ENCODE assay signal across 8 mouse cellular contexts in genomic region chr5:116409689-116410590, GRCm38 (mm10). TPM values are rescaled to one million over a fixed set of nuclear protein-coding genes. Genes with fewer than 3 reads are reported as not detected.
DNase-seq lines count a peak whose midpoint lies in the region; ATAC-seq and TF ChIP-seq lines count a peak whose summit lies in the region.

No protein-coding gene starts in this region.

- ATAC-seq in heart, embryonic 12.5 days (ENCODE audit: insufficient number of reproducible peaks, low FRiP score): peak; percentile 49; the same call in 1 of the 2 replicates
- ATAC-seq in embryonic facial prominence, embryonic 11.5 days (replicated peaks; ENCODE audit: insufficient number of reproducible peaks, low FRiP score, low TSS enrichment, low read depth): no peak
- ATAC-seq in limb, embryonic 14.5 days (ENCODE audit: low FRiP score, low read depth): no peak
- no peak for ATAC-seq in frontal cortex, adult (ENCODE audit: low TSS enrichment)

- H3K4me2 ChIP-seq in heart, embryonic 12.5 days: peak overlapping the region; percentile 43
- H3K4me2 ChIP-seq in embryonic facial prominence, embryonic 11.5 days (ENCODE audit: low read depth, low read length): no peak overlapping the region
- H3K4me2 ChIP-seq in limb, embryonic 14.5 days (replicated peaks; ENCODE audit: low read depth, low read length, severe bottlenecking): no peak overlapping the region

- DNase-seq in heart, adult 8-10 months (ENCODE audit: low spot score): no peak
- peak; percentile 32 for DNase-seq in embryonic facial prominence, embryonic 11.5 days (ENCODE audit: low spot score)
- DNase-seq in limb, embryonic 14.5 days (ENCODE audit: low spot score): peak; percentile 49
- DNase-seq in thymus, adult 2 months: no peak
- DNase-seq in thymus, postnatal 25 days: no peak

- H3K4me3 ChIP-seq in heart, embryonic 12.5 days: no peak overlapping the region
- peak overlapping the region; percentile 58 for H3K4me3 ChIP-seq in E14TG2a.4 (replicated peaks; ENCODE audit: low read length)
- H3K4me3 ChIP-seq in embryonic facial prominence, embryonic 11.5 days (ENCODE audit: low read depth, low read length): no peak overlapping the region
- H3K4me3 ChIP-seq in limb, embryonic 14.5 days (replicated peaks; ENCODE audit: low read length): no peak overlapping the region
- no peak overlapping the region for H3K4me3 ChIP-seq in thymus, adult 2 months (ENCODE audit: control insufficient read depth, insufficient read depth, low read length)

- H3K27me3 ChIP-seq in heart, embryonic 12.5 days (replicated peaks): no peaks in the 10 kb centered on the region
- no peaks in the 10 kb centered on the region for H3K27me3 ChIP-seq in E14TG2a.4 (ENCODE audit: insufficient read depth, low read length)
- H3K27me3 ChIP-seq in embryonic facial prominence, embryonic 11.5 days (ENCODE audit: control insufficient read depth, insufficient read depth, low read length): no peaks in the 10 kb centered on the region
- no peaks in the 10 kb centered on the region for H3K27me3 ChIP-seq in limb, embryonic 14.5 days (ENCODE audit: control insufficient read depth, insufficient read depth, low read length)
- H3K27me3 ChIP-seq in thymus, adult 2 months (ENCODE audit: control insufficient read depth, insufficient read depth, low read length): no peaks in the 10 kb centered on the region

- TF ChIP-seq CTCF in E14TG2a.4 (conservative IDR thresholded peaks at IDR 0.05; ENCODE audit: low read length): no peak
- TF ChIP-seq CTCF in thymus, adult 2 months (IDR thresholded peaks at IDR 0.05; ENCODE audit: borderline replicate concordance, control insufficient read depth, extremely low read depth, insufficient read depth, low read length, poor library complexity): no peak

- H3K9ac ChIP-seq in heart, embryonic 12.5 days: no peak overlapping the region
- H3K9ac ChIP-seq in embryonic facial prominence, embryonic 11.5 days (replicated peaks; ENCODE audit: low read length): no peak overlapping the region
- no peak overlapping the region for H3K9ac ChIP-seq in limb, embryonic 14.5 days (ENCODE audit: low read depth, low read length, severe bottlenecking)

- H3K4me1 ChIP-seq in heart, embryonic 12.5 days (replicated peaks): peaks cover 66% of the 10 kb centered on the region
- H3K4me1 ChIP-seq in E14TG2a.4 (replicated peaks; ENCODE audit: low read depth, low read length): peaks cover 79% of the 10 kb centered on the region
- H3K4me1 ChIP-seq in embryonic facial prominence, embryonic 11.5 days (ENCODE audit: control insufficient read depth, insufficient read depth, low read length): no peaks in the 10 kb centered on the region
- H3K4me1 ChIP-seq in limb, embryonic 14.5 days (ENCODE audit: control insufficient read depth, insufficient read depth, low read length): peaks cover 18% of the 10 kb centered on the region
- no peaks in the 10 kb centered on the region for H3K4me1 ChIP-seq in thymus, adult 2 months (replicated peaks; ENCODE audit: control insufficient read depth, insufficient read depth, low read length)

- 6% methylated on average over 16 of the region's 16 CpGs for WGBS in heart, embryonic 12.5 days
- 4% methylated on average over 15 of the region's 16 CpGs for WGBS in embryonic facial prominence, embryonic 11.5 days
- 12% methylated on average over 16 of the region's 16 CpGs for WGBS in limb, embryonic 14.5 days
- WGBS in thymus, adult 2 months: 28% methylated on average over 16 of the region's 16 CpGs

- H3K27ac ChIP-seq in heart, embryonic 12.5 days (ENCODE audit: poor library complexity, severe bottlenecking): peak overlapping the region; percentile 41; the same call in 1 of the 2 replicates
- H3K27ac ChIP-seq in embryonic facial prominence, embryonic 11.5 days (replicated peaks; ENCODE audit: low read depth, low read length): no peak overlapping the region
- no peak overlapping the region for H3K27ac ChIP-seq in limb, embryonic 14.5 days (replicated peaks; ENCODE audit: low read depth, low read length)
- H3K27ac ChIP-seq in thymus, adult 2 months (ENCODE audit: control insufficient read depth, insufficient read depth, low read length): no peak overlapping the region

- peaks cover 31% of the 10 kb centered on the region for H3K36me3 ChIP-seq in heart, embryonic 12.5 days
- peaks cover 21% of the 10 kb centered on the region for H3K36me3 ChIP-seq in E14TG2a.4 (ENCODE audit: insufficient read depth, low read length)
- H3K36me3 ChIP-seq in embryonic facial prominence, embryonic 11.5 days (replicated peaks; ENCODE audit: control insufficient read depth, insufficient read depth, low read depth, low read length): no peaks in the 10 kb centered on the region
- no peaks in the 10 kb centered on the region for H3K36me3 ChIP-seq in limb, embryonic 14.5 days (ENCODE audit: control insufficient read depth, insufficient read depth, low read length)
- H3K36me3 ChIP-seq in thymus, adult 2 months (ENCODE audit: control insufficient read depth, insufficient read depth, low read length): no peaks in the 10 kb centered on the region

- no peaks in the 10 kb centered on the region for H3K9me3 ChIP-seq in heart, embryonic 12.5 days (replicated peaks)
- no peaks in the 10 kb centered on the region for H3K9me3 ChIP-seq in E14TG2a.4 (ENCODE audit: low read length)
- H3K9me3 ChIP-seq in embryonic facial prominence, embryonic 11.5 days (replicated peaks; ENCODE audit: control insufficient read depth, low read length): no peaks in the 10 kb centered on the region
- H3K9me3 ChIP-seq in limb, embryonic 14.5 days (ENCODE audit: control insufficient read depth, low read length): no peaks in the 10 kb centered on the region

- TF ChIP-seq POLR2A in limb, embryonic 14.5 days (IDR thresholded peaks at IDR 0.05; ENCODE audit: borderline replicate concordance, extremely low read depth, insufficient read depth, insufficient read length): no peak
- no peak for TF ChIP-seq POLR2A in thymus, adult 2 months (IDR thresholded peaks at IDR 0.05; ENCODE audit: control insufficient read depth, extremely low read depth, insufficient read depth, low read length, poor library complexity)

RNA-seq across cellular contexts. Expression of gene Hspb8, which starts 12.7 kb away (rescaled TPM):
- 37.7 and 37.9 TPM in 2 replicates for polyA plus RNA-seq in heart, embryonic 12.5 days (2016; fragmentation: Nextera tagmentation; extraction: Ambion mirVana)
- total RNA-seq in heart, adult 8-10 months (2022): 100 to 1,000 TPM; 427 to 604 (median 541) TPM
- polyA plus RNA-seq in embryonic facial prominence, embryonic 11.5 days (2014; fragmentation: Nextera tagmentation; extraction: Ambion mirVana): 6.7 and 9.1 TPM in 2 replicates
- 25.3 and 25.6 TPM in 2 replicates for polyA plus RNA-seq in limb, embryonic 14.5 days (2012; rRNA removed)
- 16.0 and 19.7 TPM in 2 replicates for polyA plus RNA-seq in limb, embryonic 14.5 days (2014; fragmentation: Nextera tagmentation; extraction: Ambion mirVana)
- polyA plus RNA-seq in thymus, adult 2 months (2012; rRNA removed): 19.5 and 48.9 TPM in 2 replicates

Comparison
In these comparisons a context has a peak if more than half of its experiments do, and no peak if none do; other contexts are left out.
1. DNase-seq: peak in embryonic facial prominence, embryonic 11.5 days (single experiment) and limb, embryonic 14.5 days (single experiment); none in heart, adult 8-10 months (single experiment), thymus, adult 2 months (single experiment) and thymus, postnatal 25 days (single experiment).